8 mouse cellular contexts compared by ENCODE assay signal in genomic region chr13:59675151-59676011, GRCm38 (mm10). TPM values are rescaled to one million over a fixed set of nuclear protein-coding genes. Genes with fewer than 3 reads are reported as not detected.
DNase-seq lines count a peak whose midpoint lies in the region; ATAC-seq and TF ChIP-seq lines count a peak whose summit lies in the region.

TSS of gene Golm1 (minus strand) at chr13:59675811.

- TF ChIP-seq POLR2A in heart, adult 2 months (IDR thresholded peaks at IDR 0.05; ENCODE audit: insufficient read depth, low read depth, low read length), result 0 out of 2 replicates have a peak, but pooled peaks have one; percentile 17

- no peaks in the 10 kb centered on the region for H3K4me1 ChIP-seq in heart, adult 2 months (ENCODE audit: control insufficient read depth, insufficient read depth, low read length)
- peaks cover 21% of the 10 kb centered on the region for H3K4me1 ChIP-seq in limb, embryonic 13.5 days
- peaks cover 29% of the 10 kb centered on the region for H3K4me1 ChIP-seq in midbrain, embryonic 13.5 days (replicated peaks)

- peak within 1 kb of the TSS; percentile 65 for H3K27ac ChIP-seq in heart, adult 2 months
- H3K27ac ChIP-seq in limb, embryonic 13.5 days, result peak within 1 kb of the TSS; percentile 72; the same call in 1 of the 2 replicates
- peak within 1 kb of the TSS; percentile 90 for H3K27ac ChIP-seq in midbrain, embryonic 13.5 days

- peak within 1 kb of the TSS; percentile 78 for H3K4me3 ChIP-seq in heart, adult 2 months
- peak within 1 kb of the TSS; percentile 75 for H3K4me3 ChIP-seq in limb, embryonic 13.5 days
- H3K4me3 ChIP-seq in midbrain, embryonic 13.5 days (replicated peaks), result peak within 1 kb of the TSS; percentile 70

- H3K4me2 ChIP-seq in limb, embryonic 13.5 days (replicated peaks), result peak within 1 kb of the TSS; percentile 84
- H3K4me2 ChIP-seq in midbrain, embryonic 13.5 days (replicated peaks), result peak within 1 kb of the TSS; percentile 75

- H3K36me3 ChIP-seq in heart, adult 2 months (ENCODE audit: control insufficient read depth, insufficient read depth, low read length), result no peaks in the 10 kb centered on the region
- no peaks in the 10 kb centered on the region for H3K36me3 ChIP-seq in limb, embryonic 13.5 days
- H3K36me3 ChIP-seq in midbrain, embryonic 13.5 days, result no peaks in the 10 kb centered on the region

- H3K9ac ChIP-seq in heart, adult 2 months (ENCODE audit: low read depth, low read length), result peak within 1 kb of the TSS; percentile 83
- peak within 1 kb of the TSS; percentile 80 for H3K9ac ChIP-seq in limb, embryonic 13.5 days
- peak within 1 kb of the TSS; percentile 85 for H3K9ac ChIP-seq in midbrain, embryonic 13.5 days (replicated peaks)

- under 1% methylated on average over 57 of the region's 61 CpGs for WGBS in heart, adult 2 months
- WGBS in limb, embryonic 13.5 days, result under 1% methylated on average over 40 of the region's 61 CpGs
- WGBS in midbrain, embryonic 13.5 days, result under 1% methylated on average over 60 of the region's 61 CpGs

- TF ChIP-seq CTCF in heart, adult 2 months (IDR thresholded peaks at IDR 0.05), result peak; percentile 20; the same call in 1 of the 2 replicates

- no peaks in the 10 kb centered on the region for H3K9me3 ChIP-seq in limb, embryonic 13.5 days
- no peaks in the 10 kb centered on the region for H3K9me3 ChIP-seq in midbrain, embryonic 13.5 days

- H3K27me3 ChIP-seq in heart, adult 2 months (ENCODE audit: control insufficient read depth, insufficient read depth, low read length), result no peaks in the 10 kb centered on the region
- H3K27me3 ChIP-seq in limb, embryonic 13.5 days, result no peaks in the 10 kb centered on the region
- H3K27me3 ChIP-seq in midbrain, embryonic 13.5 days, result no peaks in the 10 kb centered on the region

- peak; percentile 57 for DNase-seq in 416B (ENCODE audit: low read depth)
- peak; percentile 78 for DNase-seq in adrenal gland, postnatal 10 days
- DNase-seq in embryo, embryonic 9.5 days (ENCODE audit: extremely low spot score), result peak; percentile 84
- peak; percentile 79 to 82 for DNase-seq in heart, adult 2 months
- DNase-seq in kidney, adult 18-20 months, result peak; percentile 68
- DNase-seq in spleen, adult 18-20 months, result peak; percentile 62 to 71

- no peaks in the 10 kb centered on the region for H3K79me2 ChIP-seq in heart, adult 2 months (replicated peaks; ENCODE audit: control insufficient read depth, insufficient read depth, low read length)

- TF ChIP-seq EP300 in heart, adult 2 months (IDR thresholded peaks at IDR 0.05; ENCODE audit: insufficient read depth, low read depth, low read length), result no peak

- intact Hi-C loops in heart, adult 2 months (cut with DNase I), result loop anchor here (10.0 kb wide), 2 partner anchors 91 to 149 kb away; partner anchors contain the start of genes Agtpbp1, Naa35 and Tut7

- ATAC-seq in limb, embryonic 13.5 days (ENCODE audit: low FRiP score, low read depth), result peak; percentile 73
- peak; percentile 88 for ATAC-seq in midbrain, embryonic 13.5 days

RNA-seq across cellular contexts. Expression of gene Golm1, which starts in this region (rescaled TPM):
- total RNA-seq in adrenal gland, postnatal 10 days (2021), result 10 to 100 TPM; 13.8 to 17.0 TPM
- 10 to 100 TPM; 11.4 to 16.2 TPM for total RNA-seq in heart, adult 2 months (2021)
- polyA plus RNA-seq in heart, adult 2 months (2012; rRNA removed), result 6.5 and 8.8 TPM in 2 replicates
- 48.0 and 50.7 TPM in 2 replicates for polyA plus RNA-seq in limb, embryonic 13.5 days (2015; fragmentation: Nextera tagmentation; extraction: Ambion mirVana)
- polyA plus RNA-seq in midbrain, embryonic 13.5 days (2015; fragmentation: Nextera tagmentation; extraction: Ambion mirVana), result 76.2 and 77.0 TPM in 2 replicates

Comparison
In these comparisons a context has a peak if more than half of its experiments do, and no peak if none do; other contexts are left out.
1. Peak in every context shown above with its lines: DNase-seq, ATAC-seq, H3K4me3 ChIP-seq and H3K27ac ChIP-seq.